Mouse (Mus musculus) kidney, adult 2 months (tissue): ENCODE measurements around the gene Lingo2. TPM values are rescaled to one million over a fixed set of nuclear protein-coding genes. Genes with fewer than 3 reads are reported as not detected.

Experiments used
- DNase-seq: peaks from one replicate; pipeline ENCODE4 v3.0.0; 2021
- H3K27ac ChIP-seq: fragments of 200-500 bp; 2 replicates; pipeline ENCODE4 v1.5.1; 2012; ENCODE audit warnings: low read depth, low read length, control low read depth, inconsistent platforms; ENCODE audit not compliant: insufficient read depth
- H3K27me3 ChIP-seq: fragments of 200-500 bp; replicated peaks from 2 replicates; pipeline ENCODE4 v1.6.1; 2012; ENCODE audit warnings: mild to moderate bottlenecking, moderate library complexity, low read length, inconsistent platforms; ENCODE audit not compliant: control insufficient read depth, insufficient read depth
- H3K36me3 ChIP-seq: fragments of 200-500 bp; 2 replicates; pipeline ENCODE4 v1.6.1; 2012; ENCODE audit warnings: mild to moderate bottlenecking, moderate library complexity, low read length, inconsistent platforms; ENCODE audit not compliant: control insufficient read depth, insufficient read depth
- H3K4me1 ChIP-seq: fragments of 200-500 bp; 2 replicates; pipeline ENCODE4 v1.6.1; 2011; ENCODE audit warnings: low read length; ENCODE audit not compliant: control insufficient read depth, insufficient read depth
- H3K4me3 ChIP-seq: fragments of 200-500 bp; 2 replicates; pipeline ENCODE4 v1.5.1; 2011; ENCODE audit warnings: mild to moderate bottlenecking, low read depth, low read length, control low read depth; ENCODE audit not compliant: insufficient read depth
- CTCF ChIP-seq: fragments of 200-500 bp; conservative IDR thresholded peaks from 2 replicates; pipeline ENCODE4 v1.5.1; 2011; ENCODE audit warnings: low read depth, mild to moderate bottlenecking, control low read depth, low read length, moderate library complexity, mixed read lengths; ENCODE audit not compliant: insufficient read depth, insufficient read length
- POLR2A ChIP-seq: fragments of 200-500 bp; IDR thresholded peaks from one replicate; pipeline ENCODE4 v1.6.1; 2011; ENCODE audit warnings: low read depth, low read length, control low read depth
- WGBS: fragments of 180-500 bp; shearing (Covaris S2); methylation state at CpG from one replicate; pipeline ENCODE4 v1.1.7; 2018; 5-methylcytosine and 5-hydroxymethylcytosine counted together
- polyA plus RNA-seq: library from polyadenylated mRNA; depleted of rRNA; stranded (reverse); fragments of >200 nt; gene quantifications from 2 replicates; pipeline ENCODE4 v1.2.3, GENCODE M21; 2012

Gene Lingo2
- polyA plus RNA-seq, 1 experiment = 0.09 TPM

DNA sequence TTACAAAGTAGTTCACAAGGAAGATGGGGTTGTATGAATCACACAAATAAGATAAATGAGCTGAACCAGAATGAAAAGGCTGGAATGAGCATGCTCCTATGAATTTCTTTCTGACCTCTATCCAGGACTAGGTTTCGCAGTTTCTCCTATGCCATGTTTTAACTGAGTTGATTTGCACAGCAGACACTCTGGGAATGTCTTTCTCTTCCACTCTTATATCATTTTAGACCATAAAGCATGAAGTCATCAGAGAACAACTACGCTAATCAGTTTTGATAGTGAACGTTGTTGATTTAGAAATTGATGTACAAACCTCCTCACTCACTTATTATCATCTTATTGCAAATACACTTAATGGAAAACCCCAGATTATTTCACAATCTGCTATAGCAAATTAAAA, 61.2 kb downstream of the Lingo2 start:
- TF ChIP-seq CTCF (no peak), POLR2A (no peak)
- H3K36me3 ChIP-seq = no peaks in the 10 kb centered on the region
- H3K4me1 ChIP-seq = no peaks in the 10 kb centered on the region
- WGBS = 82% methylated on average over 3 of the region's 3 CpGs
- H3K27me3 ChIP-seq = no peaks in the 10 kb centered on the region
- no peak overlapping the region for H3K27ac ChIP-seq
- no peak for DNase-seq
- no peak overlapping the region for H3K4me3 ChIP-seq

DNA sequence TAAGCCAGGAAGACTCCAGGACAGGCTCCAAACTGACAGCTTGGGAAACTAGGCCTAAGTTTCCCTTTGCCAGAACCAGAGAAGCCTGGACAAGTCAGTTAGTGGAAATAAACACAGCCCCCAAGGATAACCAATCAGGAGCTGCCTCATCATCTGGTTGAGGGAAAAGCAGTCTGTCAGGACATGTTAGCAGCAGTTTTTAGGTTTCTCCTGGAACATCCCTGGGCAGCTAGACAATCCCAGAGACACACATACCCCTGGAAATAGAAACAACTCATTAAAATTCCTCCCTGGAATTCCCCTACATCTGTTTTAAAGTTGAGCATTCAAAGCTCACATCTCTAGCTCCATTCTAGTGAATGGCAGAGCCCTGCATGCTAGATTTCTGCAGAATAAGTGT, 76.8 kb downstream of the Lingo2 start:
- Histone ChIP-seq H3K36me3 (no peaks in the 10 kb centered on the region), H3K4me1 (no peaks in the 10 kb centered on the region), H3K4me3 (no peak overlapping the region), H3K27me3 (no peaks in the 10 kb centered on the region), H3K27ac (no peak overlapping the region)
- TF ChIP-seq POLR2A (no peak), CTCF (no peak)
- DNase-seq = no peak

DNA sequence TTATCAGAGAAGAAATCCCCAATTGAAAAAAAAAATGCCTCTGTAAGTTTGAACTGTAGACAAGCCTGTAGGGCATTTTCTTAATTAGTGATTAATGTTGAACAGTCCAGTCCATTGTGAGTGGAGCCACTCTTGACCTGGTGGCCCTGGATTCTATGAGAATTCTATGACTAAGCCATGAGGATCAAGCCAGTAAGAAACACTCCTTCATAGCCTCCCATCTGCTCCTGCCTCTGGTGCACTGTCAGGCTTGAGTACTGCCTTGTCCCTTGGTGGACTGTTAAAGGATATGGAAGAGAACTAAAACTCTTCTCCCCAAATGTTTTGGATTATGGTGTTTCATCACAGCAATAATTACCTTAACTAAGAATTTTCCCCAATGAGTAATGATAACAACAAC, 126.6 kb downstream of the Lingo2 start:
- DNase-seq = no peak
- Histone ChIP-seq H3K36me3 (no peaks in the 10 kb centered on the region), H3K27ac (no peak overlapping the region), H3K4me3 (no peak overlapping the region), H3K27me3 (no peaks in the 10 kb centered on the region), H3K4me1 (no peaks in the 10 kb centered on the region)
- TF ChIP-seq CTCF (no peak), POLR2A (no peak)

DNA sequence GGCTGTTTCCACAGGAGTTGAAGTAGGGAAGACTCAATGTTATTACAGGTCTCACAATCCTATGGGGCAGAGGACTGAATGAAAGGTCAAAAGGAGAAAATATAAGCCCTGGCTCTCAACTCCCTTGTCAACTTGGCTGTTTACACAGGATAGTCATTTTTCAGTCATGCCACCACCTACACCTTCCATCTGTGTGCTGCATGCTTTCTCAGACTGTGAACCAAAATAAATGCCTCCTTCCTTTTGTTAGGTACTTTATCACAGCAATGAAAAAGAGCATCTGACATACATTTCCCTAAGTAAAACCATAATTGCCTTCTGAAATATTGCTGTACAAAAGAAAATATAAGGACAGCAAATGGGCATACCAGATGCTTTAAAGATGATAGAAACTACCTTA, 129.6 kb downstream of the Lingo2 start:
- Histone ChIP-seq H3K4me3 (no peak overlapping the region), H3K36me3 (no peaks in the 10 kb centered on the region), H3K27me3 (no peaks in the 10 kb centered on the region), H3K4me1 (no peaks in the 10 kb centered on the region), H3K27ac (no peak overlapping the region)
- DNase-seq = no peak
- TF ChIP-seq CTCF = no peak
- no peak for TF ChIP-seq POLR2A

DNA sequence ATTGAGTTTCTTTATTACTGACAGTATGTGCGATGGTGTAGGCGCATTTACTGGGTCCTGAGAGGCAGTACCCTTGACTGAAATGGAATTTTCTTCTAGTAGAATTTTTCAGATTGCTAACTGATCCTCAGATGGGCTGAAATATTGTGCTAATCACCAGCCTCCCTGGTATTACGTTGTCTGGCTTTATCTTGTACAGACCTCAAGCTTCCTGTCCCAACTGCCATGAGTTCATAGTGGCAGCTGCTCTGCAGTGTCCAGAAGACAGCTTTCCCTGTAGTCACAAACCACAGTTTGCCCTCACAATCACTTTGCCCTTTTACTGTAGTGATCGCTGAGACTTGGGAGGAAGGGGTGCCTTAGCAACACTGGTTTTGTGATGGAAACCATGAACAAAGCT, 176.5 kb downstream of the Lingo2 start:
- TF ChIP-seq CTCF (no peak), POLR2A (no peak)
- no peaks in the 10 kb centered on the region for H3K36me3 ChIP-seq

DNA sequence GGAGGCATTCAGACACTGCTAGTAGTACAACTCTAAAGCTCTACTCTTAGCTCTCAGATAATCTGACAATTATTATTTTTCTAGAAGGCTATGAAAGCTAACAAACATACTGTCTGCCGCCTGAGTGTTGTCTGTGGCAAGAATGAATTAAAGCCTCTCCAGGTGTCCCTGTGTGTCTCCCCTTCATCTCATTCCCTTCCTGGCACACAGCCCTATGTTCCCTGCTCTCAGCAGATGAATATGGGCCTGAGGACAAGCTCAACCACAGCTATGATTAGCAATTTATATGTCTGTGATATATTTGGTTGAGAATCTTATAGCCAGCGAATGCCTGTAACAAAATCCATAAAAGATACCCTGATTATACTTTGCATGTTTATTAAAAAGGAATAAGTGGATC, 220.9 kb downstream of the Lingo2 start:
- Histone ChIP-seq H3K36me3 (no peaks in the 10 kb centered on the region), H3K4me1 (no peaks in the 10 kb centered on the region), H3K27me3 (no peaks in the 10 kb centered on the region), H3K27ac (no peak overlapping the region), H3K4me3 (no peak overlapping the region)
- TF ChIP-seq POLR2A = no peak
- no peak for TF ChIP-seq CTCF
- 55% methylated on average over 2 of the region's 2 CpGs for WGBS
- no peak for DNase-seq

More for the DNA sequence above, 176.5 kb downstream of the Lingo2 start:
- Histone ChIP-seq H3K27me3 (no peaks in the 10 kb centered on the region), H3K4me3 (no peak overlapping the region), H3K27ac (no peak overlapping the region), H3K4me1 (no peaks in the 10 kb centered on the region)
- DNase-seq = no peak
- 83% methylated on average over 4 of the region's 4 CpGs for WGBS

DNA sequence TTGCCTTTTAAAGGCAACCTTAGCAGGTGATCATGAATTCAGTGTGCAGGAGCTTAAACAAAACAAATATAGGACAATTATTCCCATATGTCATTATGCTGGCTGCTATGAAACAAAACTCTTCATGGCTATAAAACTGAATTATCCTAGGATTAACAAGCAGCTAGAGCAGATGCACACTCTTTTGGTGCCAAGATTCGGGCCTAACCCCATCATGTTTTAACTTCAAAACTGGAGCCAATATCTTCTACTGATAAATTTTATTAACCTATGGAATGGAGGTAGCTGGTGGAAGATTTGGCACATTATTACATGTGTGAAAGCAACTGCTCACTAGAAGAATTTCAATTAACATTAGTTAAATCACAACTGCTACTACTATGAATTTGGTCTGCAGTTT, 235.1 kb downstream of the Lingo2 start:
- H3K27me3 ChIP-seq = no peaks in the 10 kb centered on the region
- H3K27ac ChIP-seq = no peak overlapping the region
- no peaks in the 10 kb centered on the region for H3K36me3 ChIP-seq
- 74% methylated on average over 1 of the region's 1 CpGs for WGBS
- TF ChIP-seq CTCF (no peak), POLR2A (no peak)
- H3K4me3 ChIP-seq = no peak overlapping the region
- no peaks in the 10 kb centered on the region for H3K4me1 ChIP-seq
- DNase-seq = no peak

DNA sequence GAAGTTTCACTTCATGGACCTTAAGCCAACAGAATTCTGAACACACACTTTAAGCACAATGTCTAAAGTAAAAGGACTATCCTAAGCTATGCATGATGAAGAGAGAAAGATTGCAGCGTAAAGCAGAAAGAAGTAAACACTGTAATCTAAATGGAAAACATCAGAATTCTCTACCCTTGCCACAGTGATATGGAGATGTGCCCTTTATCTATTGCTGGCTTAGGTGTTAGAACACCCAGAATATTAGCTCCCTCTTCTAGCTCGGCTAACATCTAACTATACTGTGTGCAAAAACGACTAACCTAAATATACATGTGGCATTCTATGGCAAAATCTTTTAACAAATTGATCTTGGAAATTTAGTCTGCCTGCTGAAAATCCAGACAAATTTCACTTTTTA, 252.7 kb downstream of the Lingo2 start:
- H3K27ac ChIP-seq = no peak overlapping the region
- no peaks in the 10 kb centered on the region for H3K4me1 ChIP-seq
- TF ChIP-seq POLR2A (no peak), CTCF (no peak)
- no peaks in the 10 kb centered on the region for H3K36me3 ChIP-seq
- no peak overlapping the region for H3K4me3 ChIP-seq
- WGBS = 82% methylated on average over 3 of the region's 3 CpGs
- no peaks in the 10 kb centered on the region for H3K27me3 ChIP-seq
- DNase-seq = no peak
